Mouse (Mus musculus) heart, postnatal 14 days (tissue): ENCODE data around the gene Atp8b3. TPM values are rescaled to one million over a fixed set of nuclear protein-coding genes. Genes with fewer than 3 reads are reported as not detected.

ENCODE experiments used
- DNase-seq, 2 experiments: peaks; one replicate each; pipeline ENCODE4 v3.0.0; 2021 to 2022
- intact Hi-C: fragments of 180-260 bp; cut with DNase I; formaldehyde crosslinking; loops from one replicate; pipeline ENCODE4 v1.15.1; 2025
- total RNA-seq, 2 experiments: library from RNA; stranded (reverse); gene quantifications; 2 replicates each; pipeline ENCODE4 v1.2.3; 2021

Atp8b3 gene
- total RNA-seq, 2 experiments from 2014 or later: not detected

DNA sequence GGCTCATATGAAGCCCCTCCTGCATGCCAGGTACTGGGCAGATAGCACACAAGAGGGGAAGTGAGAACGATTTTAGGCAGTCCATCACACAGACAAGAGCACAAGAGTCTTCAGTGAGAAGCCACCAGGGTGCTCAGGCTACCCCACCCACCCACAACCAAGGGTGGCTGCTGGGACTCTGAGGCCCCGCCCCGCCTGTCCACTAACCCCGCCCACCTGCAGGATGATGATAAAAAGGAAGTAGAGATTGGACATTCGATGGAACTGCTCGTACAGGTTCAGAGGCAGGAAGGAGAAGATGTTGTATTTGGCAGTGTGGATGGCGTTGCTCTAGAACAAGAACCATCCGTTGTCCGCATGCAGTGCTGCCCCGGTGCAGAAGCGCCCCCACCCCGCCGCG lies 3.9 kb downstream of the Atp8b3 start:
- intact Hi-C loops: no loop called here
- DNase-seq: no peak

DNA sequence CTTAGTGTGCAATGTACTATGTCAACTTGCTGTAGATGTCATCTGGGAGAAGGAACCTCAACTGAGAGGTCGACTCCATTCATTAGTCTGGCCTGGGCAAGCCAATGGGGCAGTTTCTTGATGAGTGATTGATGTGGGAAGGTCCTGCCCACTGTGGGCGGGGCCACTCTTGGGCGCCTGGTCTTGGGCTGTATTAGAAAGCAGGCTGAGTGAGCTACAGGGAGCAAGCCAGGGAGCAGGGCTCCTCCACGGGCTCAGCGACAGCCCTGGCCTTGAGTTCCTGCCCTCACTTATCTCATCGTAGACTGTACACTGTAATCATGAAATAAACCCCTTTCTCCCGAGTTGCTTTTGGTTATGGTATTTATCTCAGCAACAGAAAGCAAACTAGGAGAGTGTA lies 5.2 kb downstream of the Atp8b3 start:
- intact Hi-C loops: no loop called here
- DNase-seq: no peak

DNA sequence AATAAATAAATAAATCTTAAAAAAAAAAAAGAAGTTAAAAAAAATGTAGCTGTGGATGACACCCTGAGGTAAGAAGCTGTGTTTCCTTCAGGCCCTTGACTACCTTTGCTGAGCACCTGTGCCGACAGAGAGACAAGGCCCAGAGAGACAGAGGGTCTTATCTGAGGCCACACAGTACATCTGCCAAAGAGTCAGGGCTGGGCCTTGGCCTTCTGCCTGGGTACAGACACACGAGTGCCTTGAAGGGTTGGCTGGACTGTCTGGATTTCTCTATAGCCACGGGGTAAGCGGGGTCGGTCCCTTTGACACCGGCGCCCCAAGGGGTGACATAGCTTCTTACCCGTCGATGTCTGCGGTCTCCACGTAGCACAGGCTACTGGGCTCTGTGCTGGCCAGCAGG lies 6.1 kb downstream of the Atp8b3 start:
- intact Hi-C loops: no loop called here
- no peak for DNase-seq

DNA sequence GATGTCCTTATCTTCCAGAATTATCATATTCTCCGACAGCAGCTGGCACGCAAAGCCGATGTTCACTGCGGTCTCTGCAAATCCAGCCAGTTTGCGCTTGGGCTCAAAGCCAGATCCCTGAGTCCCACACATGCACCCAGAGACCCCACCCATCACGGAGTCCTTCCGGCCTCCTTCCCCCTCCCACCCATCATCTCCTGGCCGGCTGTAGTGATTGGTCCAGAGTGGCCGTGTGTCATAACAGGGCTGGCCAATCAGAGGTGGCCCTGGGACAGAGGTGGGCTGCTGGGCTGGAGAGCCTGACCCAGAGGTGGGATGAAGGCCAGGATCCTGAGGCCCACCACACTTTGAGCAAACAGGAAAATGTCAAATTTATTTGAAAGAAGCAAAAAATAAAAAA lies 12.8 kb downstream of the Atp8b3 start:
- DNase-seq: no peak
- intact Hi-C loops: no loop called here

DNA sequence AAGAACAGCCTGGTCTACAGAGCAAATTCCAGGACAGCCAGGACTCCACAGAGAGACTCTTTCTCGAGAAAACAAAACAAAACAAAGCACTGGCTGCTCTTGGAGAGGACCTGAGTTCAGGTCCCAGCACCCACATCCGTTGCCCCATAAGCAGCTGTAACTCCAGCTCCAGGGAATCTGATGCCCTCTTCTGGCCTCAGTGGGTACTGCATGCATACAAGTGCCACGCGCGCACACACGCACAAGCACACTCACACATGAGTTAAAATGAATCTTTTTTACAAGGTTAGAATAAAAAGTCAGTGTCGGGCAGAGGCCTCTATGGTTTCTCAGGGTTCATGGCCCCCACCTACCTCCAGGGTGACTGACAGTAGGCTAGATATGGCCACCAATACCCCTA lies 15.6 kb downstream of the Atp8b3 start:
- DNase-seq: no peak
- intact Hi-C loops: no loop called here

DNA sequence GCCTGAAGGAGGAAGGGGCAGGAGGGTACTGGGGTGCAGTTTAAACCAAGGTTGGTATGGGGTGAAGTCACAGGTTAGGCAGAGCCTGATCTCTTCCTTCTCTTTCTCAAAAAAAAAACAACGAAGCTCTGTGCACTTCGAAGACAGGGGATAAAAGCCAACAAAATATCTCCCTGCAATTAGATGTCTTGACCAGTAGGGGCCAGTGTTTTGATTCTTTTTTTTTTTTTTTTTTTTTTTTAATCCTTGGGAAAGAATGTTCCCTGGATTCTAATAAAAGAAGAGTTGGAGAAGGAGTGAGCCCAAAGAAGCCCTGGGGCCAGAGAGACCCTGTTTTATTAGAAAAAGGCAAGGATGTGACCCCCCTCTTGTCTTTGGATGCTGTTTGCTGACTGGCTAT lies 19.6 kb downstream of the Atp8b3 start:
- no peak for DNase-seq
- intact Hi-C loops: no loop called here

DNA sequence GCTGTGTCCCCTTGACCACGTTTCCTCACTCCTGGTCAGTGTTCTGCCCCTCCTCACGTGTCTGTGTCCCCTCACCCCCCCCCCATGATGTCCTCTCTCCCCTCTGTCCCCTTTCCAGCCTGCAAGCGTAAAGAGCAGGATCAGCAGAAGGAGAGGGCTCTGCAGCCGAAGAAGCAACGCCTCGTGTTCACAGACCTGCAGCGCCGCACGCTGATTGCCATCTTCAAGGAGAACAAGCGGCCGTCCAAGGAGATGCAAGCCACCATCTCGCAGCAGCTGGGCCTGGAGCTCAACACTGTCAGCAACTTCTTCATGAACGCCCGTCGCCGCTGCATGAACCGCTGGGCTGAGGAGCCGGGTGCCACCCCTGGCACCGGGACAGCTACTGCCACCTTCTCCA lies 25.2 kb downstream of the Atp8b3 start:
- intact Hi-C loops: no loop called here
- DNase-seq: no peak

DNA sequence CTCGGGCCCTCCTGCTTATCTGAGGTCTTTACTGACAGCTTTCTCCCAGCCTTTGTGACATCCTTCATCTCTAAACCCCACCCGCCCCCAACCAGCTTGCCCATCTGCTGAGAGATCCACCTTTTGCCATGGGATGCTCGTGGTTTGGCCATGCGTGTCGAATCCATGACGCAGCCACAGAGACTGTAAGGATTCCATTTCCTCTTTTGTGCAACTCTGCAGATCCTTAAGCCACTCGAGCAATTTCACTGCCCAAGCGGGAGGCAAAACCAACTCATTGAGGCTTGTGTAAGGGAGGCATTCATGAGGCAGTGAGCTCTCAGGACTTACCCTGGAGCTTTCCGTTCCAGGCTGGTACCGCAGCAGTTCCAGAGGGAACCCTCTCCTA lies 28.7 kb downstream of the Atp8b3 start:
- intact Hi-C loops: no loop called here
- no peak for DNase-seq

DNA sequence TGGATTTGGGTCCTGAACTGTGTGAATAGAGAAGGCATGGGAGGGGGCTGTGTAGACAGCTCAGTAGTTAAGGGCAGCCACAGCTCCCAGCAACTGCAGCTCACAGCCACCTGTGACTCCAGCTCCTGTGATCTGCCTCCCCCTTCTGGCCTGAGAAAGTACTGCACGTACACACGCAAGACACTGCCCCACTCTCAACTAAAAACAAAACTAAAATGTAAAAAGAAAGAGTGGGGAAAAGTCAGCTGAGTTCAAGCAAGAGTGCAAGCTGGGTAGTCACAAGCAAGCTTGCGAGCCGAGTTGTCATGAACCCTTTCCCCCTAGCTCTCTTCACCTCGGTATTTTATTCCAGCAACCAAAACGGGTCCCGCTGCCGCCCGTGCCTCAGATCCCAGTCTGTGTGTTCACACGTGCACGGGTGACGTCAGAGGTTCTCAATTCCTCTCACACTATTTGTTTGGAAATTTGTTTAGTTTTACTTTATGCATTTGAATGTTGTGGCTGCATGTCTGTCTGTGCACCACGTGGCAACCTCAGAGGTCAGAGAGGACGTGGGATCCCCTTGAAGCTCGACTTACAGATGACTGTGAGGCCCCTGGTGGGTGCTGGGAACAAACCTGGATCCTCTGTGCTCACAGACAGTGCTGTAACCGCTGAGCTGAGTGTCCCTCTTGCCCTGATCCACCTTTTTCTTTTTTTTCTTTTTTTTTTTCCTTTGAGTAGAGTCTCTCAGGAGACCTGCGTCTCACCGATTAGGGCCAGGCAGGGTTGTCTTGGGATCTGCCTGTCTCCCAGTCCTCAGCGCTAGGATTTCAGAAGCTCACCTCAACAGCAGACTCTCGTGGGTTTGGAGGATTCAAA lies 29.3 kb downstream of the Atp8b3 start:
- DNase-seq: peak; percentile 83 to 91
- intact Hi-C loops: loop anchor here (1.0 to 2.0 kb wide), 3 partner anchors 47 to 133 kb away; no protein-coding TSS in a partner anchor

DNA sequence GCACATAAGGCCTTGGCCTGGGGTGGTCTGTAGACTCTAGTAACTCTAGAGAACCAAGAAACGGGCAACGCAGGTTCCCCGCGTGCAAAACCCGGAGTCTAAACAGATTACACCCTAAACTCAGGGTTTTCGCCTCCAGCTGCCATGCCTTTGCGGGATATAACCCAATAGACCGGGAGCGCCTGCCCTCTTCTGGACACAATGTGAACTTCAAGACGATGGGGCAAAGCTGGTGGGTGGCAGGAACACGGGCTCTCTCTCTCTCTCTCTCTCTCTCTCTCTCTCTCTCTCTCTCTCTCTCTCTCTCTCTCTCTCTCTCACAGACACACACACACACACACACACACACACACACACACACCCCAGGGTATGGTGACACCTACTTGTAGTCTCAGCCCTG lies 32.7 kb downstream of the Atp8b3 start:
- intact Hi-C loops: no loop called here
- peak; percentile 73 to 83 for DNase-seq

DNA sequence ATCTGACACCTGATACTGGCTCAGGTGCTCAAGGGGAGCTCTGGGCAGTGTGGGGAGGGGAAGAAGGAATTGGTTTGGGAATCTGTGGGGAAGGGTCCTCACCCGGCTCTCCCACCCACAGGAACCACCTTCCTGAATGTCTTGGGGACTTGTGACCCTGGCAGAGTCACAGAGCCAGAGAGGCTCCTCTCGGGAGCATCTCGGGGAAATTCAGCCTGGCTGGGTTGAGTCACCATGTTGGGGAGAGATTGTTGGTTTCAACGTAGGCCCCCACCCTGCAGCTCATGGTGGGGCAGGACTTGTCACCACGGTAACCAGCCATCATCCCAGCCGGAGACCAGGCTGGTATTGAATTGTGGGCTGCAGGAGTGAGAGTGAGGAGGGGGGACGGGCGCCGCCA lies 34.2 kb downstream of the Atp8b3 start:
- no peak for DNase-seq
- intact Hi-C loops: no loop called here

DNA sequence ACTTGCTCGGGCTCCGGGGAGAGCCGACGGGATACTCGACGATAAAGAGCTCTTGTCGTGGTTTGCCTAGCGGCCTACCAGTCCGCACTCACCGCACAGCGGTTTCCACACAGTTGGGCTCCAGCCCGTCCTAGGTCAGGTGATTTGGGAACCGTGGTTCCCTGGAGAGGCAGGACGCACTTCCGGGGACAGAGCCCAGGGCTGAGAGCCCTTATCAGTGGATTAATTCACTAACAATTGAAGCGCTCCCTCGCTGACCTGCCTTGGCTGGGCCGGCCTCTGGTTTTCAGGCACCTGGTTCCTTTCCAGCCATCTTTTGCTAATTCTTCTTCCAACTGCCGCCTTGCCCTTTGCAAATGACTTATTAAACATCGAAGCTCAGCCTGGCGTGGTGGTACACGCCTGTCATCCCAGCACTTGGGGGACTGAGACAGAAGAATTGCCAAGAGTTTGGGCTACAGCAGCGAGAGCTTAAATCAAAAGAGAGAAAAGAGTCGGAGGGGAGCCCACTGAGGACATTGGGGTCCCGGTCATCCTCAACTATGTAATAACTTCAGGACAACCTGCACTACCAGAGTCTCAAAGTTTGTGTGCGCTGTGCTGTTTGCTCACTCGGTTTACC lies 35.2 kb downstream of the Atp8b3 start:
- intact Hi-C loops: no loop called here
- DNase-seq: peak; percentile 36 to 44

DNA sequence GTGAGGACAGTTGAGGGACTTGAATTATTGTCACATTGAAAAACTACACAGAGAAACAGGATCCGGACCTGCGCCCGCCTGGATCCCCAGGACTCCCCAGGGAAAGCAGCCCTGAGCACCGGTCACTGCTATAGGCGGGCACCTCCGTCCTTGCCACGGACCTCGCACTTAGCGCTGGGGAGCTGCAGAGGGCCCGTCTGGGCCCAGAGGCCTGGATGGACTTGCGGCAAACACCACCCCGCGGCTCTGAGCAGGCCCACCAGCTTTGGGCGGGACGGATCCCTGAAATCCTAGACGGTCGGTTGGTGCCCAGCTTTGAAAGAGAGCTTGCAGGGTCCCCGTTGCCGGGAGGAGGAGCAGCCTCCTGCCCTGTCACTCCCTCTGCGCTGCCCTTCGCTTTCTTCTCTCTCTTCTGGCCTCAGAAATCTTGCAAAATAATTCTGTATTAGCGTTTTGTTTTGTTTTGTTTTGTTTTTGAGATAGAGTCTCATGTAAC lies 36.1 kb downstream of the Atp8b3 start:
- intact Hi-C loops: no loop called here
- DNase-seq: no peak

DNA sequence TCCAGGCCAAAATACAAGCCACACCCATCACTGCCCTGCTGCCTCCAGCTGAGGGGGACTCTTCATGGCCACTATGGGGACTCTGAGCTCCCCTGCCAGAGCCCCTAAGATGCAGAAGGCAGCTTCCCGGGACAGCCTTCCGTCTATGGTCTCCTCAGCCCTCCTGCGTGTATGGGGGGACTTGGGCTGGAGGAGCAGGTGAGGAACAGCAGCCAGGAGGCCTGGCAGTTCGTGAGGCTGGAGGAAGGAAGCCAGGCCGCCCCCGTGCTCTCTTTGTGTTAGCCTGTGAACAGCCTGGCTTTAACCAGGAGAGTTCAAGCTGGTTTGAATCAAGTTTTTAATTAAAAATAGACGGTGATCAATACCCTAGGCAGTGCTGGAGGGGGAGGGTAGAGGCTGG lies 36.6 kb downstream of the Atp8b3 start:
- DNase-seq: no peak
- intact Hi-C loops: no loop called here

DNA sequence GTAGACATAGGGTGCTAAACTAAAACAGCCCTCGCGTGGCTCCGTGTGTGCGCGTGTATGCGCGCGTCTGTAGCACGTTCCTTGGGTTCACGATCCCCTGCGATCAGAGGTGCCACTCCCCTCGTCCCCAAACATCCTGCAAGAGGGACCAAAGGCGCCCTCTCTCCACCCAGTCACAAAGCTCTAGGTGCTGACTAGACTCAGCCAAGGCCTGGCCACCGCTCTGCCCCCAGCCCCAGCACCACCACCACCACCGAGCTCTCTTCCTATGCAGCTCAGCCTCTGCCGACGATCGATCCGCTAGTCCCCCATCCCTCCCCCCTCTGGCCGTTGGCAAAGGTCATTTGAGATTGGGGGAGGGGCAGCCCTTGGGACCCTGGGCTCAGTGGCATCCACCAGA lies 42.5 kb downstream of the Atp8b3 start:
- intact Hi-C loops: no loop called here
- no peak for DNase-seq

DNA sequence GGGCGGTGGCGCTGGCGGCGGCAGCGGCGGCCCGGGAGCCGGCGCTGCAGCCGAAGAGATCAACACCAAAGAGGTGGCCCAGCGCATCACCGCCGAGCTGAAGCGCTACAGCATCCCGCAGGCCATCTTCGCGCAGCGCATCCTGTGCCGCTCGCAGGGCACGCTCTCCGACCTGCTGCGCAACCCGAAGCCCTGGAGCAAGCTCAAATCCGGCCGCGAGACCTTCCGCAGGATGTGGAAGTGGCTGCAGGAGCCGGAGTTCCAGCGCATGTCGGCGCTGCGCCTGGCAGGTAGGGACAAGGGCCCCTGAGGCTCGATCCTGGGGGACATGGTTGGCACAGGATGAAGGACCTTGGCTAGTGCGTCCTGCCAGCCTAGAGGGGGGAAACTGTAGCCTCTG lies 43.0 kb downstream of the Atp8b3 start:
- intact Hi-C loops: no loop called here

DNA sequence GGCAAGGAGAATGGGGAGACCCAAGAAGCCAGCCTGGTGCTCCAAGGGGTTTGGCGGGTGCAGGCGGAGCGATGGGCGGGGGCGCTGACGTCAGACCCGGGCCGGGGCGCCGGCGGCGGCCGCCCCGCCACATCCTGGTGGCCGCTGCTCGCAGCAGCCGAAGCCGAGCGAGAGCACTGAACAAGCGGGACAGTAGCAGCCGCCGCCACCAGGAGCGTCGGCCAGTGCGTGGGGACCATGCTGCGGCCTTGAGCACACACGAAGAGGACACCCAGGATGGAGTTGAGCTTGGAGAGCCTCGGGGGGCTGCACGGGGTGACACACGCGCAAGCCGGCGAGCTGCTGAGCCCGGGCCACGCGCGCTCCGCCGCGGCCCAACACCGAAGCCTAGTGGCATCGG lies 44.2 kb downstream of the Atp8b3 start, which contains the start of gene Onecut3:
Gene Onecut3, plus strand, starts transcription at position 104 of the 400 bp plus-strand sequence.
- peak; percentile 69 to 71 for DNase-seq
- intact Hi-C loops: no loop called here

More for the DNA sequence above, 43.0 kb downstream of the Atp8b3 start:
- peak in 1 of 2 experiments; percentile 14 for DNase-seq

DNA sequence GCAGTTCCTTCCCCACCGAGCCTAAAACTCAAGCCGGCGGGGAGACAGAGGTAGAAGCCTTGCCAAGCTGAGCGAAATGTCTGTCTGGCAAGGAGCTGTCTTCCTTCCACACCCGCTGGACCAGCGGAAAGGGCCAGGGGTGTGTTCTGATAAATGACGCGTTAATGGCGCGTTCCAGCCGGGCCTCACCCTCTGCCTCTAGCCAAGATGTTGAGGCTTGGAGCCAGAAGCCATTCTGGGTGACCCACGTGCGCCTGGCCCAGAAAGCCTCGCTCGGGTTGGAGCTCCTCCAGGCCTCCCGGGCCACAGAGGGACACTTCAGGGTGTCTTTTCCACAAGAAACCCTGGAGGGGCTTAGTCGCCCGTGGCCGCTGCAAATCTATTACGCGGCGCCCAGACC lies 48.9 kb downstream of the Atp8b3 start:
- peak; percentile 77 to 83 for DNase-seq
- intact Hi-C loops: no loop called here

DNA sequence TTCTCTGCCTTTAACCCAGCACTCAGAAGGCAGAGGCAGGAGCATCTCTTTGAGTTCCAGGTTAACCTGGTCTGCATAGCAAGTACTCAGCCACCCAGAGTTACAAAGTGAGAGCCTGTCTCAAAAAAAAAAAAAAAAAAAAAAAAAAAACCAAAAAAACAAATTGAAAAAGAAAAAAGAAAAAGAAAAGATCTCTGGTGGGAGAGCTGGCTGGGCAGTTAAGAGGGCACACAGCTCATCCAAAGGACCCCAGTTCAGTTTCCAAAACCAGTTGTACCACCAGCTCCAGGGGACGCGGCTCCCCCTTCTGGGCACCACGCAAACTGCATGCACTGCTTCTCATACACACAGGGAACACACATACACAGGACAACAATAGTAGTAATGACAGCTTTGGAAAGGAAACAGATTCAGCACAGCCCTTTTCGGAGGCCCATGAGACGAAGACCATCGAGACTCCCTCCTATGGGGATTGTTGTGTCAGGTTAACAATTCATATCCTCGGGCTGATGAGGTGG lies 52.0 kb downstream of the Atp8b3 start:
- intact Hi-C loops: no loop called here
- DNase-seq: no peak

DNA sequence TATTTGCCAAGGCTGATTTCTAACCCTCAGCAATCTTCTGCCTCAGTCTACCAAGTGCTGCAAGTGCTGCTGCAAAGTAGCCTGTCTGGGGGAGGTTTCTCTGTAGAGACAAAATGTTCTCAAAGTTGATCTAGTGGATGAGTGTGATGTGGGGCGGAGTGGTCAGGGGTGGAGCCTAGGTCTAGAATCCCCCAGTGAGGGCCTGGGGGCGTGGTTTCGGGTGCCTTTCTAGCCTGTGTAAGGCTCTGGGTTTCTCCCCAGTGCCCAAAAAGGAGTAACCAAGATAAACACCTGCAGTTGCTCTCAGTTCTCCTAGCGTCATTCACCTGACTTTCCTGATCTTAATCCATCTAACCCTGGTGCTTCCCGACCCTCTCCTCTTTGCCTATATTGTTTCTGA lies 57.9 kb downstream of the Atp8b3 start:
- intact Hi-C loops: no loop called here
- DNase-seq: no peak

DNA sequence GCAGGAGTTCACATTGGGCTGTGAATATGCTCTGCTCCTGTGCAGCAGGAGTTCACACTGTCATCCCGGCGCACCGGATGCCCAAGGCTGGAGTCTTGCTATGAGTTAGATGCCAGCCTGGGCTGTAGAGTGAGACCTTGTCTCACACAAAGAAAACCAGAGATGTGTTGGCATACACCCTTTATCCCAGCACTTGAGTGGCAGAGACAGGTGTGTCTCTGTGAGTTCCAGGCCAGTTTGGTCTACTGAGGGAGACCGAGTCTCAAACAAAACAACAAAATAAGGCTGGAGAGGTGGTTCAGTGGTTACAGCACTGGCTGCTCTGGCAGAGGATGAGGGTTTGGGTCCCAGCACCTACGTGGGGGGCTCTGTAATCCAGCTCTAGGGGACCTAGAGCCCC lies 60.4 kb downstream of the Atp8b3 start:
- no peak for DNase-seq
- intact Hi-C loops: no loop called here
